Mouse (Mus musculus) ES-E14 (cell line): ENCODE data around the gene Tram2. TPM values are rescaled to one million over a fixed set of nuclear protein-coding genes. Genes with fewer than 3 reads are reported as not detected.

Experiments used
- DNase-seq: peaks from one replicate; pipeline ENCODE4 v3.0.0-alpha.2; 2013; ENCODE audit warnings: low read depth, low spot score
- H3K27ac ChIP-seq: 2 replicates; pipeline ENCODE4 v1.5.1; 2012; ENCODE audit warnings: low read depth, mild to moderate bottlenecking, low read length, moderate library complexity, mixed read lengths; ENCODE audit not compliant: poor library complexity, insufficient read depth, severe bottlenecking
- H3K36me3 ChIP-seq: 2 replicates; pipeline ENCODE4 v1.6.1; 2012; ENCODE audit warnings: mild to moderate bottlenecking, low read length, moderate library complexity, mixed read lengths; ENCODE audit not compliant: control insufficient read depth, poor library complexity, insufficient read depth, severe bottlenecking
- H3K4me1 ChIP-seq, 2 experiments: fragments of 150-350 bp in 1 of 2; sonication (generic) in 1 of 2; 2 replicates each; pipeline ENCODE4 v1.6.1; 2012; ENCODE audit warnings: low read length in 2 of 2, mild to moderate bottlenecking in 1 of 2, mixed read lengths in 1 of 2; ENCODE audit not compliant: control insufficient read depth in 2 of 2, insufficient read depth in 2 of 2, poor library complexity in 1 of 2
- H3K4me3 ChIP-seq, 2 experiments: fragments of 150-350 bp in 1 of 2; sonication (generic) in 1 of 2; 2 replicates each; pipeline ENCODE4 v1.5.1; 2012; ENCODE audit warnings: low read length in 2 of 2, low read depth in 1 of 2, mild to moderate bottlenecking in 1 of 2, mixed read lengths in 1 of 2; ENCODE audit not compliant: insufficient read depth in 1 of 2, poor library complexity in 1 of 2, severe bottlenecking in 1 of 2
- H3K9ac ChIP-seq: 2 replicates; pipeline ENCODE4 v1.6.1; 2012; ENCODE audit warnings: low read depth, mild to moderate bottlenecking, low read length, mixed read lengths; ENCODE audit not compliant: poor library complexity, insufficient read depth, severe bottlenecking
- H3K9me3 ChIP-seq: fragments of 150-350 bp; sonication (generic); 2 replicates; pipeline ENCODE4 v1.6.1; 2012; ENCODE audit warnings: low read depth, mild to moderate bottlenecking, low read length; ENCODE audit not compliant: control insufficient read depth, insufficient read depth
- CHD2 ChIP-seq: IDR thresholded peaks from 2 replicates; pipeline ENCODE4 v1.6.1; 2014; ENCODE audit warnings: mild to moderate bottlenecking, low read depth, low read length, inconsistent platforms
- HCFC1 ChIP-seq: IDR thresholded peaks from 2 replicates; pipeline ENCODE4 v1.6.1; 2012; ENCODE audit warnings: low read length, inconsistent platforms, borderline replicate concordance; ENCODE audit not compliant: insufficient read depth
- MAFK ChIP-seq: IDR thresholded peaks from 2 replicates; pipeline ENCODE4 v1.6.1; 2014; ENCODE audit warnings: mild to moderate bottlenecking, low read depth, low read length, inconsistent platforms; ENCODE audit not compliant: insufficient read depth
- ZC3H11A ChIP-seq: IDR thresholded peaks from 2 replicates; pipeline ENCODE4 v1.6.1; 2012; ENCODE audit warnings: low read depth, mild to moderate bottlenecking, inconsistent platforms, low read length, borderline replicate concordance
- ZNF384 ChIP-seq: IDR thresholded peaks from 2 replicates; pipeline ENCODE4 v1.6.1; 2012; ENCODE audit warnings: low read depth, low read length, inconsistent platforms
- in situ Hi-C, 2 experiments: fragments of 600-800 bp; cut with MboI; formaldehyde crosslinking; loops; one replicate each; pipeline ENCODE4 v1.15.1; 2025; ENCODE audit warnings: low sequenced_read_pairs in 2 of 2, inconsistent platforms in 1 of 2; ENCODE audit not compliant: unreplicated experiment in 2 of 2
- total RNA-seq: library from RNA; depleted of rRNA; stranded (reverse); fragments of 300-350 nt; gene quantifications from 2 replicates; pipeline ENCODE4 v1.2.3, GENCODE M21; 2012

The Tram2 gene
- total RNA-seq, 1 experiment = 5.1 TPM

- TF ChIP-seq MAFK = no peak
- TF ChIP-seq ZNF384 = no peak
- no peak for TF ChIP-seq ZC3H11A
- no peak for TF ChIP-seq CHD2
- TF ChIP-seq HCFC1 = no peak
- Histone ChIP-seq H3K4me3 (no peak overlapping the region), H3K27ac (no peak overlapping the region), H3K9ac (no peak overlapping the region), H3K36me3 (no peaks in the 10 kb centered on the region), H3K9me3 (no peaks in the 10 kb centered on the region), H3K4me1 (no peaks in the 10 kb centered on the region)
- DNase-seq = no peak
- in situ Hi-C loops = no loop called here
These were observed 94.9 kb downstream of the Tram2 start for GRCm38 (mm10) chr1:20984103-20984502.

GRCm38 (mm10) chr1:20981764-20982163, 97.3 kb downstream of the Tram2 start:
- Histone ChIP-seq H3K9ac (no peak overlapping the region), H3K4me1 (no peaks in the 10 kb centered on the region), H3K27ac (no peak overlapping the region), H3K36me3 (no peaks in the 10 kb centered on the region), H3K9me3 (no peaks in the 10 kb centered on the region), H3K4me3 (no peak overlapping the region)
- DNase-seq = no peak
- no peak for TF ChIP-seq ZC3H11A
- TF ChIP-seq ZNF384 = no peak
- TF ChIP-seq MAFK = no peak
- no peak for TF ChIP-seq CHD2
- in situ Hi-C loops = no loop called here

GRCm38 (mm10) chr1:20980553-20980952, 98.5 kb downstream of the Tram2 start:
- H3K27ac ChIP-seq = no peak overlapping the region
- no peaks in the 10 kb centered on the region for H3K4me1 ChIP-seq
- H3K9ac ChIP-seq = no peak overlapping the region
- no peak for DNase-seq
- no peak for TF ChIP-seq HCFC1
- TF ChIP-seq MAFK = no peak
- TF ChIP-seq ZC3H11A = no peak
- no peak for TF ChIP-seq ZNF384
- no peak for TF ChIP-seq CHD2
- H3K9me3 ChIP-seq = no peaks in the 10 kb centered on the region
- no peaks in the 10 kb centered on the region for H3K36me3 ChIP-seq
- no peak overlapping the region for H3K4me3 ChIP-seq
- in situ Hi-C loops = no loop called here

GRCm38 (mm10) chr1:20974341-20975135, 104.5 kb downstream of the Tram2 start:
- Histone ChIP-seq H3K9me3 (no peaks in the 10 kb centered on the region), H3K4me3 (no peak overlapping the region), H3K27ac (no peak overlapping the region), H3K9ac (no peak overlapping the region), H3K36me3 (no peaks in the 10 kb centered on the region), H3K4me1 (peaks cover 0 to 5% of the 10 kb centered on the region in 2 experiments; a peak in 1 of 4 replicates)
- in situ Hi-C loops = no loop called here
- peak; percentile 62 for DNase-seq
- TF ChIP-seq ZC3H11A = no peak
- TF ChIP-seq MAFK = peak; percentile 63; the same call in 1 of the 2 replicates

- DNase-seq = no peak
- no peaks in the 10 kb centered on the region for H3K9me3 ChIP-seq
- H3K9ac ChIP-seq = no peak overlapping the region
- H3K4me1 ChIP-seq = peaks cover 0 to 5% of the 10 kb centered on the region in 2 experiments; a peak in 1 of 4 replicates
- in situ Hi-C loops = no loop called here
- TF ChIP-seq ZC3H11A (no peak), HCFC1 (no peak), CHD2 (no peak), MAFK (no peak), ZNF384 (no peak)
- H3K4me3 ChIP-seq = no peak overlapping the region
- H3K36me3 ChIP-seq = no peaks in the 10 kb centered on the region
- H3K27ac ChIP-seq = no peak overlapping the region
These were observed 105.6 kb downstream of the Tram2 start for GRCm38 (mm10) chr1:20973389-20973788.
